Mouse (Mus musculus) ovary, postnatal 14 days (tissue): ENCODE measurements around the gene Smyd4.
A peak's percentile ranks its signal among the peaks of the same experiment; 100 is the strongest.
"Not testable (repeated sequence)": the region's sequence is repeated elsewhere in the genome, so short reads cannot be mapped to it uniquely, and the experiment has no call there.

Experiments
- DNase-seq: peaks from one replicate; pipeline ENCODE4 v3.0.0; 2022; ENCODE audit warnings: low spot score

The Smyd4 gene

GRCm38 (mm10) chr11:75346556-75347187 lies 1.6 kb upstream of the Smyd4 start:
- no peak for DNase-seq

DNA sequence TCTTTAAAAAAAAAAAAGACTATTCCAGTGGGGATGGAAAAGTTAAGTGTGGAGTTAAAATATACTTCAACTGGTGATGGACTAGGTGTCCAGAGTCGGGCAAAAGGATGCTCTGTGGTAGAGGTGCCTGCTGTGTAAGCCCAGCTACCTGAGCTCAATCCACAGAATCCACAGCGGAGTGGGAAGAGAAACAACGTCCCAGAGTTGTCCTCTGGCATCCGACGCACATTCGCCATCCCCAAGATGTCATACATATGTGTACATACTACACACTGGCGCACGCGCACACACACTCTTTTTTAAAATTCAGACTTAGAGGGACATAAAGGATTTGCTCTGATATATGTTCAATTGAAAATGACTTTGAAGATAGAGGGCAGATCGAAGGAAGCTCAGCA lies 1.0 kb upstream of the Smyd4 start:
- DNase-seq = no peak

DNA sequence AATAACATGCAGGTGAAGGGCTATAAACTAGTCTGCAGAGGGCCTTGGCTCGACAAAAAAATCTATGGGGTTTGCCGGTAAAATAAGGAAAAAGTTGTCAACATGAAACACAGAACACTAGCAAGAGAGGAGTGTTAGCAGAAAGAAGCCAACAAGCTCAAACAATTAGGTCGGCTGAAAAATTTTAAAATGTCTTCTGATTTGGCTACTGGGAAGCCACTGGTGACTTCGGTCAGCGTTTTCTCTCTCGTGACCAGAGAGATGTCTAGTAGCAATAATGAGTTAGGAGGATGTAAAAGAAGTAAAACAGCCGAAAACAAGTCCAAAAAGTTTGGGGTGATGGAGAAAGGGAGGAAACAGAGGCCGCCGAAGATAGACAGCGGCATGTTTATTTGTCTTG lies 637 bp upstream of the Smyd4 start:
- no peak for DNase-seq

DNA sequence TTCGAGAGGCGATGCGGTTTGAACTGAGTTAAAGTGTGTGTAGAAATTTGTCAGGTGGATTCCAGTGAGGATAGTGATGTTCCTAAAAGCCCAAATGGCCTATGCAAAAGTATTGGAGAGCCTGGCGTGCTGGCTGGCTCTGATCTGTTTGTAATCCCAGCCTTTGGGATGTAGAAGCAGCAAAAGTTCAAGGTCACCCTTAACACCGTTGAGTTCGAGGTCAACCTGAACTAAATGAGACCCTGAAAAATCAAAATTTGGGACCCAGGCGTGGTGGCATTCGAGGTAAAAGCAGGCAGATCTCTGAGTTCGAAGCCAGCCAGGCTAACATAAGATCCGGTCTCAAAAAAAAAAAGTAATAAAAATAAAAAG lies 643 bp downstream of the Smyd4 start:
- DNase-seq = no peak

DNA sequence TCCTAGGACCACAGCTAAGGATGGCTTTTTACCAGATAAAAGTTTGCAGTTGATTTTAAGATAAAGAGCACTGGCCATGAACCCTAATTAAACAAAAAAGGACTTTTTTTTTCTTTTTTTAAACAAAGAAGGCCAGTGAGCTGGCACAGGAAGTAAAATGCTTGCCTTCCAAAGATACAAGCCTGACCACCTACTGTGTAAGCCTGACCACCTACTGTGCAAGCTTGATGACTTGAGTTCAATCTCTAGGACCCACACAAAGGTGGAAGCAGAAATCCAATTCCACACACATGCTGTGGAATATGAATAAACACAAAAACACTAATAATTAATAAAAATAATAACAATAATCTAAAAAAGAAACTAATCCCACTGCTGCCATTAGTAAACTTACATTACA lies 3.0 kb downstream of the Smyd4 start:
- DNase-seq = no peak

DNA sequence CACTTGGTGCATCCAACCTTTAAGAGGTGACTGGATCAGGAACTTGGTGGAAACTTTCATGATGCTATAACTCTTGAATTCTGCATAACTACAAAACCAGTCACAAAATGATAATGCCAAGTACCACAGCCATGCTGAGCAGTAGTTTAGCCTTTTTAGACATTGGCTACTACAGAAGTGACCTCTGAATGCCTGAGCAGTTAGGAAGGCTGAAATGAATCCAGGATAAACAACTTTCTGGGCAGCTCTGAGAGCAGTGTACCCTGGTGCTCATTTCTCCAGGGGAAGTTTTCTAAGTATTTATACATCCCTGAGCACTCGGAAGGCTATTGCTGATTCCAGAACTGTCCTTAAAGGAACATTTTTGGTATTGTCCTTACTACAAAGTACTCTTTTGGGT lies 7.2 kb downstream of the Smyd4 start:
- DNase-seq = no peak

GRCm38 (mm10) chr11:75377125-75377524 lies 28.9 kb downstream of the Smyd4 start:
- no peak for DNase-seq

GRCm38 (mm10) chr11:75378786-75379185 lies 30.6 kb downstream of the Smyd4 start:
- DNase-seq = not testable (repeated sequence)

DNA sequence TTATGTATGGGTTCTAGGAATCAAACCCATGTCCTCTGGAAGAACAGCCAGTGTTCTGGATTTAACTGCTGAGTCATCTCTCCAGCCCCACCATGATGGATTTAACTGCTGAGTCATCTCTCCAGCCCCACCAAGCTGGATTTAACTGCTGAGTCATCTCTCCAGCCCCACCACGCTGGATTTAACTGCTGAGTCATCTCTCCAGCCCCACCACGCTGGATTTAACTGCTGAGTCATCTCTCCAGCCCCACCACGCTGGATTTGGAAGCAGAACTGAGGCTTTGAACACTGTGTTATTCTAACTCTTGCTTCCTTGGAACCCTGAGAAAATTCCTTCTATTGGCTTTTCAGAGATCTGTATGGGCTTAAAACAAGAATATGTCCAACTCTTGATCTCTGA lies 35.3 kb downstream of the Smyd4 start:
- DNase-seq = not testable (repeated sequence)

GRCm38 (mm10) chr11:75395611-75396010 lies 47.4 kb downstream of the Smyd4 start:
- DNase-seq = no peak

DNA sequence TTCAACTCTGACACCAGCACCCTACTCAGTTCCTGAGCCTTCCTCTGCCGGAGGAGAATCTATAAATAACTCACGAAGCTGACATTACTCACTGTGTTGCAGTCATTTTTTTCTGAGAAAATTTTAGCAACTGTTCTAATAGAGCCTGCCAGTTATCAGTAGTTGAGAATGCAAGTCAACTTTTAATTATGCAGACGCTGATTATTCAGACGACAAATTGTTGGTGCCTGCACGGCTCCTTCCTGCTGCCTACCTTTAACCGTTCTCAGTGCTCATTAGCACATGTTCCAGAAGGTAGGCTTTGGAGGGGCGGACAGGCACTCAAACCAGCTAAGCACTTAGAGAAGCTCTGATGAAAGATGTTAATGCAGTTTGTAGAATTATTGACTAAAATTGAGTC lies 49.2 kb downstream of the Smyd4 start:
- no peak for DNase-seq

DNA sequence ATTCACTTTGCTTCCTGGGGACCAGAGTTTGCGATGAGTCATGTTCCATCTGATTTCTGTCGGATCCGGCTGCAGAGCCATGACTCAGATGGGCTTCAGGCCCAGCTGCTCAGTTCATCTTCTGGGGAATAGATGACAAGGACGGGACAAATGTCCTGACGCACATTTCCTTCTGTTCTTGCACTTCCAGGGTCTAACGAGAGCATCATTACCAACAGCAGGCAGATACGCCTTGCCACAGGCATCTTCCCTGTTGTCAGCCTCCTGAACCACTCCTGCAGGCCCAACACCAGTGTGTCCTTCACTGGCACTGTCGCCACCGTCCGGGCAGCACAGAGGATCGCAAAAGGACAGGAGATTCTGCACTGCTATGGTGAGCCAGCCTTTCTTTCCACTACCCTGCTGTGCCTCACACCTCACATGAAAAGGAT lies 51.2 kb downstream of the Smyd4 start:
- no peak for DNase-seq

DNA sequence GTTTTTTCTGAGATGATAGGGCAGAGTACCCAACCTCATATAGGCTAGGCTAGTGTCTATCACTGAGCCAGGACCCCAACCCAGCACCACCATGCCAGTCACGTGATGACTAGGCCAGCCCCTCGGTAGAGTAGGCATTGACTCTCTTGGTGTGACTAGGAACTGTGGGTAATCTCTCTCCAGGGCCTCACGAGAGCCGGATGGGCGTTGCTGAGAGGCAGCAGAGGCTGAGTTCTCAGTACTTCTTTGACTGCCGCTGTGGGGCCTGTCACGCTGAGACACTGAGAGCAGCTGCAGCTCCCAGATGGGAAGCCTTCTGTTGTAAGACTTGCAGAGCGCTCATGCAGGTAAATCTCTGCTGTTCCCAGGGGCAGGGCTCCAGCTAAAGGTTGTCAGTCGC lies 51.9 kb downstream of the Smyd4 start:
- DNase-seq = no peak

DNA sequence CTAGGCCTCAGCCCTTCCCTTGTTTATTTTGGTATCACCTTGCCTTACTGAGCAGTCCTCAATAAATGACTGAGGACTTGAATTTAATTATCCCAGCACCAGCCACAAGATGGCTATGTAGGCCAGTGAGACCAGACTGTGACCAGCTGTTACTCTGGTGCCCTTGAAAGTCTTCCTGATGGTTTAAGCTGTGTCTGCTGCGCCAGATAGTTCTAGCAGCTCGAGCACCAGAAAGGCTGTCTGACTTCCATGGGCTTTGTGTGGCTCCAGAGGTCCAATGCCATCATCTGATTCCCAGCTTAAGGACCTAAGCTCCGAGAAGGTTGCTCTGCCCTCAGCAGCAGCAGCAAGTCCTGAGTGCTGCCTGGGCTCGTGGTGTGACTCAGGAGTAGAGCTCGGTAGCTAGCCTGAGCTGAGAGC lies 54.0 kb downstream of the Smyd4 start:
- DNase-seq = peak; percentile 40

- DNase-seq = no peak
Measured at GRCm38 (mm10) chr11:75403301-75404052, 55.2 kb downstream of the Smyd4 start.

DNA sequence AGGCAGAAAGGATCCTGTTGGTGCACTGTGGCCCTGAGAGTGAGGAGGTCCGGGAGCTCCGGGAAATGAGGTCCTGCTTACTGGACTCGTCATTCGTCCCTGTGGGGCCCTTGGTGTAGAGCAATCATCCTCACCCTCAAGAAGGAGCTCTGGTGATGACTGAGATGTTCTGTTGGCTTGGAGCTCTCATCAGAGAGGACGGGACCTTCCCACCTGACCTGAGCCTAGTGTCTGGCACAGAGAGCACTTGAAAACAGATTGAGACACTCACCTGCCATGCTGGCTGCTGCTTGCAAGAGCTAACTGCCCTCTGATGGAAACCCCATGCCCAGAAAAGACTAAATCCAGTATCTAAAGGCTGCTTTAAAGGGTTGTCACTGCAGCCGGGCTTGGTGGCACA lies 56.6 kb downstream of the Smyd4 start:
- DNase-seq = no peak

- DNase-seq = no peak
Measured at GRCm38 (mm10) chr11:75406104-75406503, 57.9 kb downstream of the Smyd4 start.

DNA sequence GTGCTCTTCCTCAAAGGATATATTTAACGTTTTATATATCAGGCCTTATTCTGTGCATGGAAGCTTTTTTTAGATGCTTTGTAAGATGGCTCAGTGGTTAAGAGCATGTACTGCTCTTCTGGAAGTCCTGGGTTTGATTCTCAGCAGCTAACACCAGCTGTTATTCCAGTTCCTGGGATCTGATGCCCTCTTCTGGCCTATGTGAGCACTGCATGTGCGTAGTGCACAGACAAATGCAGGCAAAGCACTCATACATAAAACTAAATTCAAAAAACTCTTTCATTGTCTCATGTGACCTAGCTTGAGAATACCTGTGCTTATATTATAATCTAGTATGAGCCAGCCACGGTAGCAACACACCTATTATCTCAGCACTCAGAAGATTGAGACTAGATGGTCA lies 58.6 kb downstream of the Smyd4 start:
- DNase-seq = peak; percentile 32

DNA sequence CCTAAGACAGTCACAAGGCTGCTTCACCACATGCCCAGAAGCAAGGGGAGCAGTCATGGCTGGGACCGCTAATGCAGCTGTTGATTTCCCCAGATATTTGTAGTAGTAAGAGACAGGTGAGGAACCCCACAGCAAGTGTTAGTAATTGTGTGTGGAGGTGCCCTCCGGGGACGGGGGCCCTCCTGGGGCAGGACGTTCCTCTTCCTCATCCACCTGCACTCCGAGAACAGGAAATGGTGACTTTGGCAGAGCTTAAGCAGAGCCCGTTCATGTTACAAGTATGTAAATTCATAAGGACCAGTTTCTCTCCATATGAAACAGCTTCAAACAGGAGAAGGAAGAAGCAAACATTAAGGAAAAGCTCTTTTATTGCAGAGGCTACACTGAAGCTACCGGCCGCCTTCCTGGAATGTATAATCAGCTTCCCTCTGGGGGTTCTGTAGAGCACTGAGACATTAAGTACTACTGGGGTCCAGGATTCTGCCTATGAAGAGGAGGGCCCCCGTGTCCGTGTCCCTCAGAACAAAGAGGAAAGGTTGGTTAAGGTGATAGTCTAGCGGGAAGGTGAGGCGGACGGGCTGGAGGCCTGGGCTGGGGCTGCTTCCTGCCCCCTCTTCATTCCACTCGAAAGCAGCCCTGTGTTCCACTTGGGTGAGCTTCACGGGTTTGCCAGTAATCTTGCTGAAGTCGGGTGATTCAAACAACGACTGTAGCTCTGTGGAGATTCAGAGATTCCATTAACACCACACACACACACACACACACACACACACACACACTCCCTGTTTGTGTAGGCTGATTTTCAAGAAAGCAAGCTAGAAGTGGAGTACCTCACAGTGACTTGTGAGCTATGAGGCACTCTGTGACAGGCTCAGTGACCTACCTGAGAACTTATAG lies 61.7 kb downstream of the Smyd4 start:
- DNase-seq = no peak

DNA sequence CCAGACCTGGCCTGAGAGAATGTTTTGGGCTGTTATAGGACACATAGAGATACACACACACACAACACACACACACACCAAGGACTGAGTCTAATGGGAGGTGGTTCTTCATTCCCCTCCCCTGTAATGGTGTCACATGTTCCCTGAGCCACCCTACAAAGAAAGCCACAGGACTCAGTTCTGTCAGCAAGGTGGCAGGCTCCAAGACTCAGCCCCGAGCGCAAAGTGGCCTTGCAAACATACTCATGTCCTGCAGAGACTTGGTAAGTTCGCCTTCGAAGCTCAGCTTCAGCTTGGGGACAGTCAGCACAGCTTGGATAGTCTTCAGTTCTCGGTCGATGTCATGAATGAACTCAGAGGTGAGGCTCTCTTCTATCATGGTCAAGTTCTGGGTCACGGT lies 62.4 kb downstream of the Smyd4 start:
- DNase-seq = no peak

DNA sequence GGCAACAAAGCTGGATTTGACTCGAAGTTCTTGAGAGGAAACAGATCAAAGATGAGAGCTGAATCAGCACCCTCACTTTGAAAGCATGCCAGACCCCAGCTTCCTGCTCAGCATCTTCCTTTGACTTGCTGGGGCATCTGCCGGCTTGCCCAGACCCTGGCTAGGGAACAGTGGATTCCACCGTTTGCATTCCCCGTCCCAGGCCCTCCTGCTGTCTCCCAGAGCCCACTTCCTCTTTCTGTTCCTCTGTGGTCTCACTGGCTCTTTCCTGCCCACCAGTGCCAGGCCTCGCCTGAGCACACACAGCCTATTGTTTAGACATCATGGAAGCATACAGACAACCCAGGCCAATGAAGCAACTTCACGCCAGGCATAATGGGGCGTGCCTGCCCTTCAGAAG lies 66.9 kb downstream of the Smyd4 start:
- DNase-seq = no peak

DNA sequence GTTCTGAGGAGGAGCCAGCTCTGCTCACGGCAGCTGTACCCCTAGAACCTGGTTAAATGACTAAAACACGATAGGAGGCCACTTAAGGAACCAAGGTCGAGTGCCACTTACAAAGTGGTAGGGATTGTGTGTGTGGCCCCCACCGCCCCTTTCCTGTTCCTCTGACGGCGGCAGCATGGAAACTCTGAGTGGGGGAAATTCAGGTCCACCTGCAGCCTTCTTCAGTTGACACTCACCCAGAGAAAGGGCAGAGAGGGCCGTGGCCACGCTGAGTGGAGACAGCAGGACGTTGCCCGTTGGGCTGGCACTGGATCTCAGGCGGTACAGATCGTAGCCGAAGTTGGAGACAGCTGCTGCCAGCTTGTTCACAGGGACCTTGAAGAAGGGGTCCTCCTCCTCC lies 67.8 kb downstream of the Smyd4 start:
- no peak for DNase-seq

GRCm38 (mm10) chr11:75420037-75420436 lies 71.8 kb downstream of the Smyd4 start:
- no peak for DNase-seq
